Mouse (Mus musculus): ENCODE results near the gene Ptgdr2.

Ptgdr2 gene

DNA sequence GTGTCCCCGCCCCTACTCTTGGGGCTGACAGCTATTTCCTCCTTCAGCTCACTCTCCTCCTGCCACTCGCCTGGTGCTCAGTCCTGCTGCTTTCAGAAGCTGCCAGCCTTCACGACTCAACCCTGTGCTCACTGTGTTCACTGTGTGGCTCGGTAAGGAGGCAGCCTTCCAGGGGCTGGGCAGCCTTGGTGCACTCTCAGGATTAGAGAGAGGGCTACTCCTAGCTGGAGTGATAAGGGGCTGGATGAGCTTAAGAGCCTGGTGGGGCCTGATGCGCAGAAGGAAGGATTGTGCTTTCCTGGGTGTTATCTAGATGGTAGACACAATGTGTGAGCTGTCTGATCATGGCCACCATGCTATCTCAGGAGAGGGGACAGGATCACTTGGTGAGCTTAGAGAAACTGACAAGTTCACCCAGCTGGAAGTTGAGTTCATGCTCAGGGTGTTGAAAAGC lies at the start of gene Ptgdr2:
TSS of gene Ptgdr2 (plus strand) at position 51 of the 454 bp plus-strand sequence.
- no peak for DNase-seq (ENCODE audit: inconsistent age in 2 of 2, low spot score in 1 of 2)

GRCm38 (mm10) chr19:10892201-10892600 lies 44.8 kb upstream of the Ptgdr2 start:
- DNase-seq (ENCODE audit: inconsistent age in 2 of 2, low spot score in 1 of 2) = no peak

- peak; percentile 98 to 99 for DNase-seq (ENCODE audit: inconsistent age in 2 of 2, low spot score in 1 of 2)
Measured at GRCm38 (mm10) chr19:10895016-10895528, 41.9 kb upstream of the Ptgdr2 start, which contains the start of gene Prpf19. TSS of gene Prpf19 (plus strand) at chr19:10895231.

GRCm38 (mm10) chr19:10895708-10896107 lies 41.3 kb upstream of the Ptgdr2 start:
- DNase-seq (ENCODE audit: inconsistent age in 2 of 2, low spot score in 1 of 2) = no peak

DNA sequence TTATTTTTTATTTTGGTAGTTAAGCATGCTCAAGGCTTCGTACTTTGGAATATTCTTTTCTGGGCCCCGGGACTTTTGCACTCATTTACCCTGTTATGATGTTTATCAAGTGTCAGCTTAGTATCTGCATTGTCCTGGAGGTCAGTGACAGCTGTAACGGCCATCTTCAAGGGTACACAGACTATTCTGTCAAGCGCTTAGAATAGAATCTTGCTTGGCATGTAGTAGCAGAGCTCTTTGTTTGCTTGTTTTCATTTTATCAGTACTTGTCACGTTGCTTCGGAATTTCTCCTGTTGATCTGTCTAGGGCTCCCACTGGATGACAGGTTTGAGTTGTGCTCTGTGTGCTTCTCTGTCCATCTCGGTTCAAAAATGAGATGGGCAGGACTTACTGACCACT lies 40.1 kb upstream of the Ptgdr2 start:
- DNase-seq (ENCODE audit: inconsistent age in 2 of 2, low spot score in 1 of 2) = peak in 1 of 2 experiments; percentile 61

GRCm38 (mm10) chr19:10897491-10897890 lies 39.5 kb upstream of the Ptgdr2 start:
- DNase-seq (ENCODE audit: inconsistent age in 2 of 2, low spot score in 1 of 2) = peak; percentile 53 to 76

DNA sequence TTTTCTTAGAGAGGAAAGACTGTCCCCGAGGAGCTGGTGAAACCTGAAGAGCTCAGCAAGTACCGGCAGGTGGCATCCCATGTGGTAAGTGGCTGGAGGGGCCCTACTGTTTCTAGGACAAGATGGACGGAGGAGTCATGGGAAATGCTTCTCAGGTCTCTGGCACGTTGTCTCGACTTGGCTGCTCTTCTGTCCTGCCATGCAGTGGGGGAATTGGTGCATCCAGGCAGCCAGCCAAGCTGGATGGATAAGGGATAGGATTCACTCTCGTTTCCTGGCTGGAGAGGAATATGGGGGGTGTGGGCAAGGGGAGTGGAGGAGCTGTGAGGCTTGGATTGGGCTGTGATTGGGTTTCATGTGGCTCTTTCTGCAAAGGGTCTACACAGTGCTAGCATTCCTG lies 36.6 kb upstream of the Ptgdr2 start:
- DNase-seq (ENCODE audit: inconsistent age in 2 of 2, low spot score in 1 of 2) = peak in 1 of 2 experiments; percentile 28

- DNase-seq (ENCODE audit: inconsistent age in 2 of 2, low spot score in 1 of 2) = no peak
Measured at GRCm38 (mm10) chr19:10901046-10901445, 35.9 kb upstream of the Ptgdr2 start.

DNA sequence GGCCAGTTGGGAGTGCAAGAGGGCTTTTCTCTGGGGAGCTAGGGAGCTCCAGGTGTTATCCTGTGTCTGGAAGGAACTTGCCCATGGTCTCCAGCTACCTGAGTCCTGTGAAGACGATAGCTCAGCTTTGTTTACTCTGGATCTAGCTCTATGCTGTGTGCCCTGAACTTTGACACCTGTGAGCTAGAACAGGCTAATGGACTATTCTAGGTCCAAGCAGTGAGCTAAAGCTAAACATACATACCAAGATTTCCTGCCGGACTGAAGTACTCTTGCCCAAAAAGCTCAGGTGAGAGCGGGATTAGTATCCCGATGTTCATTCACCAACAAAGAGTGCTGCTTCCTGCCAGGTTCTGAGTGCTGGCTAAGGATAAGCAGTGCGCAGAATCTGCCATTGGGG lies 32.4 kb upstream of the Ptgdr2 start:
- DNase-seq (ENCODE audit: inconsistent age in 2 of 2, low spot score in 1 of 2) = peak in 1 of 2 experiments; percentile 37

DNA sequence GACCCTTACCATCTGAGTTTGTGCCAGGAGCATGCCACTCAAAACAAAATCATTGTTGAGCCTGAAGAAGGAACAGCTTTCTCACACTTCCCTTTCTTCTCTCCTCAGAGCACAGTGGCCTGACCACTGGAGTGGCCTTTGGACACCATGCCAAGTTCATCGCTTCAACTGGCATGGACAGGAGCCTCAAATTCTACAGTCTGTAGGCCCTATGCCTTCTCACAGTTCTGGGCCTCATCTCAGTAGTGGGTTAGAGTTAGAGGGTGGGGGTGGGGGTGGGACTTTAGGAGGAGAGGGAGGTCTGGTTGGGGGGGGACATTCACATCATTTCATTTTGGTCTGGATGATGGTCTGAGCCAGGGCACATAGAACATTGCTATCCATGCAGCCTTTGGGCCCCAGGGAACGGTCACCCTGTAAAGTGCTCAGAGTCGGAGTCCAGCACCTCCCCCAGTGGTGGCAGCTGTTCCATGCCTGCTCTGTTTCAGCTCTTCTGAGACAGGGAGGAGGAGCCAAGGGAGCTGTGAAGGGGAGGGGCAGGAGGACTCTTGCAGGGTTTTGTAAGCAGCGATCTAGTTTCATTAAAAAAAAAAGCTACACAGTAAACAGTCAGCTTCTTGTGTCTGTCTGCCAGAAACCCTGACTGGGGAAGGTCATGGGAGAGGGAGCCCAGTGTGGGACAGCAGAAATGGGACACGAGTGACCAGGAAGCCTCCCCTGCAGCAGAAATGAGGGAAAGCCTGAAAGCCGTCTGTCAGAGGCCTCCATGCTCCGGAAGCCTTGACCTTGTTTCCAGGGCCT lies 31.8 kb upstream of the Ptgdr2 start:
- DNase-seq (ENCODE audit: inconsistent age in 2 of 2, low spot score in 1 of 2) = peak; percentile 87 to 95

GRCm38 (mm10) chr19:10905728-10906000 lies 31.3 kb upstream of the Ptgdr2 start:
- no peak for DNase-seq (ENCODE audit: inconsistent age in 2 of 2, low spot score in 1 of 2)

- peak; percentile 55 to 82 for DNase-seq (ENCODE audit: inconsistent age in 2 of 2, low spot score in 1 of 2)
Measured at GRCm38 (mm10) chr19:10907891-10908290, 29.1 kb upstream of the Ptgdr2 start.

GRCm38 (mm10) chr19:10909087-10909721 lies 27.8 kb upstream of the Ptgdr2 start:
- DNase-seq (ENCODE audit: inconsistent age in 2 of 2, low spot score in 1 of 2) = no peak

GRCm38 (mm10) chr19:10914291-10914690 lies 22.7 kb upstream of the Ptgdr2 start:
- no peak for DNase-seq (ENCODE audit: inconsistent age in 2 of 2, low spot score in 1 of 2)

DNA sequence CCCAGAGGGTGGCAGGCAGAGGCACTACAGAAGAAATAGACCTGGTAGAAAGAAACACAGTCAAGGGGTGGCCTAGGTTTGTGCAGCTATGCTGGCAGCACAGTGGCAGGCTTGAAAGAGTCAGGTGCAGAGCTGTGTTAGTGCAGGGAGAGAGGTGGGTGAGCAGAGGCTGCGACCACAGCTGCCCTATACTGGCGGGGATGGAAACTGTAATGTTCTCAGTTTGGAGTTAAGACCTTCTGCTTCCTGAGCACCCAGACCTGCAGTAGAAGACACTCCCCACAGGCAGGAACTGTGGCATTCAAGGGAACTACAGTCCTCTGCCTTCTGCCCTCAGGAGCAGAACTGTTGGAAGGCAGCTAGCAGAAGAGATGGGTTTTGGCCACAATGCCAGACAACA lies 22.1 kb upstream of the Ptgdr2 start:
- no peak for DNase-seq (ENCODE audit: inconsistent age in 2 of 2, low spot score in 1 of 2)

DNA sequence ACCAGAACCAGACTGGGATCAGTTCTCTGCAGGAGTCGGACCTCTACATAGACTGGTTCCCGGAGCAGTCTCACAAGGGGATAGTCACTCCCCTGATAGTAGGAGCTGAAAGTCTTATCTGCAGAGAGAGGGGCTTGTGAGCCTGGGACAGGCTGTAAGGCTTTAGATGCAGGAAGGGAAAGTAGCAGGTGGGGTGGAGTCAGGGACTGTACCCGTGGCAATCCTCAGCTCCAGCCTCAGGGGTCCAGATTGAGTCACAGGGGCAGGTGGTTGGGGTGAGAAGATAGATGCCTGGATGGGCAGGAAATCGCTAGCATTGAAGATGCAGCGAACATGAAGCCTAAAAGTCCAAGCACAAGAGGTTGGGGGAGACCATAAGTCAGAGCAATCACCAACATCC lies 20.5 kb upstream of the Ptgdr2 start:
- DNase-seq (ENCODE audit: inconsistent age in 2 of 2, low spot score in 1 of 2) = no peak

DNA sequence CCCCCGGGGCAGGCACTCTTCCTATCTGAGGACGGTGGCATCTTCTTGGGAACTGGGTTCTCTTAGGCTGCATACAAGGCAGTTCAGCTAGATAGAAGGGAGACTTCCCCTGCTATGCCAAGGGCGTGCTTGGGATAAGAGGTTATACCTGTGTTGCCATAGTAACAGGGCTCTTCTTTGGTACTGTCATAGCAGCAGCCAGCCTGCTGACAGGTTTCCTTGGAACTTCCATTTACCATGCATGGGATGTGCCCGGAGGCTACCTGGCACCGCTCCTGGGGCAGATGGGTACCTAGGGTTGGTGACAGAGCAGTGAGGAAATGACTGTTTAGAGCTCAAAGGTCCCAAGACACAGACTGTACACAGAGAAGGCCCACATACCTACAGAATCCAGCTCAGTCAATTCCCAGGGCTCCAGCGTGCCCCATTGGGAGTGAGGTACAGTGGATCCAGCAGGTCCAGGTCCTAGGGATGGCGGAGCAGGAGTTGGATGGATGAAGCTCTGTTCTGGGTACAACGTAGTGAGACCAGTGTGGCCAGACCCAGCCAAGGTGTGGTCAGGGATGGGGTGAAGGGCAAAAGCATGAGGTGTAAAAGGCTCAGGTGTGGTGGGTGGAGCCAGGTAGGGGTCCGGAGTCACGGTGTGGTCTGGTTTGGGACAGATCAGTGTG lies 18.5 kb upstream of the Ptgdr2 start:
- no peak for DNase-seq (ENCODE audit: inconsistent age in 2 of 2, low spot score in 1 of 2)

DNA sequence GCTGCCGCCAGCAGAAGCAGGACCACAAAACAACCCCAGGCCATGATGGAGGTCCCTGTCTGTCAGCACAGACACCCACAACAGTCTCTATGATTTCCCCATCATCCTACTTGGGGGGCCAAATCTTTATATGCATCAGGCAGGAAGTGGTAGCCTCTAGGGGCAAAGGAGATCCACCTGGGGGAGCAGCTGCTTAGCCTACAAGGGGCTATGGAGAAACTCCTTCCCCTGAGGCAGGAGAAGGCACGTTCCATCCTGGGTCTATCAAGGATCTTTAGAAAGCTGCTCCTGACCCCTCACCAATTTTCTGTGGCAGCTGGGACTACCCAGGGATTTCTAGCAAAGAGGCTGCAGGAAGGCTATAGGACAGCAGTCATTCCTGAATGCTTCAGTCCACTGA lies 16.4 kb upstream of the Ptgdr2 start, which contains the start of gene Zp1:
TSS of gene Zp1 (minus strand) at position 101 of the 400 bp plus-strand sequence.
- DNase-seq (ENCODE audit: inconsistent age in 2 of 2, low spot score in 1 of 2) = no peak

- peak in 1 of 2 experiments; percentile 55 for DNase-seq (ENCODE audit: inconsistent age in 2 of 2, low spot score in 1 of 2)
Measured at GRCm38 (mm10) chr19:10921058-10921457, 15.9 kb upstream of the Ptgdr2 start.

- peak in 1 of 2 experiments; percentile 69 for DNase-seq (ENCODE audit: inconsistent age in 2 of 2, low spot score in 1 of 2)
Measured at GRCm38 (mm10) chr19:10924220-10924619, 12.7 kb upstream of the Ptgdr2 start.

GRCm38 (mm10) chr19:10926123-10926621 lies 10.8 kb upstream of the Ptgdr2 start:
- no peak for DNase-seq (ENCODE audit: inconsistent age in 2 of 2, low spot score in 1 of 2)

All from adrenal gland, adult (tissue).